ENCODE assay signal across 11 mouse cellular contexts in the genomic region with DNA sequence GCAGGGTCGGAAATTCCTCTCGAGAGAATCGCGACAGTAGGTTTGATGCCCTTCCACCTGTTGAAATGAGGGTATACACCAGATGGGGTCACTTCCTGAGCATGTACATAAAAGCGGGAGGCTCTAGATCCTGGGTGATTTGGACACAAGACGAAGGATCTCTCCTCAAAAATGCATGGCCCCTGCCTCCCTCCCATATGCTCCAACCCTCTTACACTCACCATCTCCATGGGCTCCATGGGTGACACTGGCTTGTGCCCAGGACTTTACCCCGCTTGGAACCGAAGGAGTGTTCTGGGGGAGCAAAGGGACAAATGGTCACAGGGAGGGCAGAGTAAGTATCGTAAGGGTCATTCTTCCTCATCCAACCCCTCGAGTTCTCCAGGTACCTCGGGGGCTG. TPM values are rescaled to one million over a fixed set of nuclear protein-coding genes. Genes with fewer than 3 reads are reported as not detected.
DNase-seq lines count a peak whose midpoint lies in the region; ATAC-seq and TF ChIP-seq lines count a peak whose summit lies in the region.
"Had no signal": no experiment of that assay in that cellular context is flagged by ENCODE, and none has a peak within 500 bp of the region (broad histone marks: within the 10 kb centered on the region; RNA-seq: fewer than 3 reads in every experiment).

No protein-coding gene starts in this region.

- TF ChIP-seq CTCF in lung, embryonic 14.5 days (IDR thresholded peaks at IDR 0.05; ENCODE audit: low read depth), result no peak

- H3K9me3 ChIP-seq in heart, embryonic 16.5 days (replicated peaks; ENCODE audit: control insufficient read depth, low read length), result no peaks in the 10 kb centered on the region
- no peaks in the 10 kb centered on the region for H3K9me3 ChIP-seq in heart, embryonic 10.5 days
- H3K9me3 ChIP-seq in lung, embryonic 14.5 days (ENCODE audit: low read depth, low read length), result no peaks in the 10 kb centered on the region
- H3K9me3 ChIP-seq in limb, embryonic 11.5 days (ENCODE audit: control insufficient read depth, low read length), result no peaks in the 10 kb centered on the region
- no peaks in the 10 kb centered on the region for H3K9me3 ChIP-seq in neural tube, embryonic 13.5 days
- H3K9me3 ChIP-seq: limb, embryonic 12.5 days had no signal

- peaks cover 23% of the 10 kb centered on the region for H3K4me1 ChIP-seq in heart, embryonic 16.5 days (ENCODE audit: control insufficient read depth, insufficient read depth, low read length)
- H3K4me1 ChIP-seq in heart, embryonic 10.5 days, result peaks cover 24% of the 10 kb centered on the region
- H3K4me1 ChIP-seq in lung, embryonic 14.5 days (ENCODE audit: insufficient read depth), result peaks cover 13% of the 10 kb centered on the region; the same call in 1 of the 2 replicates
- H3K4me1 ChIP-seq in limb, embryonic 11.5 days (ENCODE audit: control insufficient read depth, insufficient read depth, low read length), result peaks cover 11% of the 10 kb centered on the region; the same call in 1 of the 2 replicates
- peaks cover 35% of the 10 kb centered on the region for H3K4me1 ChIP-seq in neural tube, embryonic 13.5 days (replicated peaks)

- no peak for DNase-seq in heart, embryonic 10.5 days (ENCODE audit: low spot score)
- DNase-seq in lung, embryonic 14.5 days, result no peak
- DNase-seq in lung, postnatal 10 days, result no peak
- DNase-seq in limb, embryonic 11.5 days (ENCODE audit: low spot score), result no peak
- DNase-seq in T-cell, adult 2 months (ENCODE audit: low spot score), result no peak
- DNase-seq: right cerebral cortex, postnatal 25 days; thymus, postnatal 36 days had no signal

- no peak overlapping the region for H3K4me3 ChIP-seq in heart, embryonic 16.5 days (ENCODE audit: low read length)
- no peak overlapping the region for H3K4me3 ChIP-seq in heart, embryonic 10.5 days
- H3K4me3 ChIP-seq in lung, embryonic 14.5 days (ENCODE audit: low read depth, low read length), result no peak overlapping the region
- H3K4me3 ChIP-seq in limb, embryonic 11.5 days (ENCODE audit: low read depth, low read length), result peak overlapping the region; percentile 12; the same call in 1 of the 2 replicates
- H3K4me3 ChIP-seq in neural tube, embryonic 13.5 days, result peak overlapping the region; percentile 99; the same call in 1 of the 2 replicates

- ATAC-seq in heart, embryonic 16.5 days (replicated peaks; ENCODE audit: extremely low read depth, insufficient read depth, low FRiP score), result no peak
- ATAC-seq in lung, embryonic 14.5 days (ENCODE audit: insufficient read depth), result no peak
- ATAC-seq in limb, embryonic 11.5 days (ENCODE audit: insufficient number of reproducible peaks, low FRiP score, low TSS enrichment, low read depth), result no peak
- no peak for ATAC-seq in neural tube, embryonic 13.5 days (ENCODE audit: low read depth)

- H3K9ac ChIP-seq in heart, embryonic 16.5 days (ENCODE audit: low read length), result no peak overlapping the region
- no peak overlapping the region for H3K9ac ChIP-seq in lung, embryonic 14.5 days
- no peak overlapping the region for H3K9ac ChIP-seq in limb, embryonic 11.5 days (ENCODE audit: low read length)
- H3K9ac ChIP-seq in neural tube, embryonic 13.5 days, result peak overlapping the region; percentile 100; the same call in 1 of the 2 replicates

- no peak overlapping the region for H3K27ac ChIP-seq in heart, embryonic 16.5 days (ENCODE audit: low read length)
- H3K27ac ChIP-seq in heart, embryonic 10.5 days, result no peak overlapping the region
- H3K27ac ChIP-seq in lung, embryonic 14.5 days (ENCODE audit: low read depth), result no peak overlapping the region
- no peak overlapping the region for H3K27ac ChIP-seq in limb, embryonic 11.5 days (replicated peaks; ENCODE audit: low read depth, low read length)
- no peak overlapping the region for H3K27ac ChIP-seq in neural tube, embryonic 13.5 days (replicated peaks)
- H3K27ac ChIP-seq: macrophage had no signal

- no peaks in the 10 kb centered on the region for H3K27me3 ChIP-seq in heart, embryonic 16.5 days (ENCODE audit: control insufficient read depth, insufficient read depth, low read length)
- no peaks in the 10 kb centered on the region for H3K27me3 ChIP-seq in heart, embryonic 10.5 days (ENCODE audit: insufficient read depth, poor library complexity, severe bottlenecking)
- H3K27me3 ChIP-seq in lung, embryonic 14.5 days (ENCODE audit: insufficient read depth, low read length), result no peaks in the 10 kb centered on the region
- no peaks in the 10 kb centered on the region for H3K27me3 ChIP-seq in limb, embryonic 11.5 days (ENCODE audit: control insufficient read depth, insufficient read depth, low read length)
- H3K27me3 ChIP-seq in neural tube, embryonic 13.5 days, result no peaks in the 10 kb centered on the region
- H3K27me3 ChIP-seq: limb, embryonic 12.5 days had no signal

- H3K36me3 ChIP-seq in heart, embryonic 16.5 days (ENCODE audit: control insufficient read depth, insufficient read depth), result peaks cover 57% of the 10 kb centered on the region
- H3K36me3 ChIP-seq in heart, embryonic 10.5 days, result peaks cover 64% of the 10 kb centered on the region
- peaks cover 66% of the 10 kb centered on the region for H3K36me3 ChIP-seq in lung, embryonic 14.5 days (ENCODE audit: insufficient read depth)
- peaks cover 55% of the 10 kb centered on the region for H3K36me3 ChIP-seq in limb, embryonic 11.5 days (ENCODE audit: control insufficient read depth, insufficient read depth, low read length)
- peaks cover 61% of the 10 kb centered on the region for H3K36me3 ChIP-seq in neural tube, embryonic 13.5 days

- H3K4me2 ChIP-seq in heart, embryonic 16.5 days (ENCODE audit: low read depth, low read length), result 0 out of 2 replicates have a peak overlapping the region, but pooled peaks have one; percentile 4
- peak overlapping the region; percentile 99; the same call in 1 of the 2 replicates for H3K4me2 ChIP-seq in lung, embryonic 14.5 days
- 0 out of 2 replicates have a peak overlapping the region, but pooled peaks have one; percentile 20 for H3K4me2 ChIP-seq in limb, embryonic 11.5 days (ENCODE audit: low read depth, severe bottlenecking)
- H3K4me2 ChIP-seq in neural tube, embryonic 13.5 days, result peak overlapping the region; percentile 100; the same call in 1 of the 2 replicates

- WGBS in heart, embryonic 16.5 days, result 77% methylated on average over 11 of the region's 11 CpGs
- WGBS in heart, embryonic 10.5 days, result 89% methylated on average over 11 of the region's 11 CpGs
- WGBS in lung, embryonic 14.5 days, result 83% methylated on average over 11 of the region's 11 CpGs
- 89% methylated on average over 11 of the region's 11 CpGs for WGBS in limb, embryonic 11.5 days
- 73% methylated on average over 11 of the region's 11 CpGs for WGBS in neural tube, embryonic 13.5 days

RNA-seq across cellular contexts. Expression of gene Prrc2a, which starts 3.3 kb away (rescaled TPM):
- 103 and 113 TPM in 2 replicates for polyA plus RNA-seq in heart, embryonic 16.5 days (2015; fragmentation: Nextera tagmentation; extraction: Ambion mirVana)
- 137 and 161 TPM in 2 replicates for polyA plus RNA-seq in heart, embryonic 10.5 days (2016; fragmentation: Nextera tagmentation; extraction: Ambion mirVana)
- polyA plus RNA-seq in lung, embryonic 14.5 days (2014; fragmentation: Nextera tagmentation; extraction: Ambion mirVana), result 210 and 238 TPM in 2 replicates
- 215 and 234 TPM in 2 replicates for polyA plus RNA-seq in limb, embryonic 11.5 days (2014; fragmentation: Nextera tagmentation; extraction: Ambion mirVana)
- polyA plus RNA-seq in neural tube, embryonic 13.5 days (2015; fragmentation: Nextera tagmentation; extraction: Ambion mirVana), result 178 and 185 TPM in 2 replicates

RNA-seq across cellular contexts. Expression of gene Aif1, which starts 14.4 kb away (rescaled TPM):
- polyA plus RNA-seq in heart, embryonic 16.5 days (2015; fragmentation: Nextera tagmentation; extraction: Ambion mirVana), result 6.0 and 10.9 TPM in 2 replicates
- polyA plus RNA-seq in heart, embryonic 10.5 days (2016; fragmentation: Nextera tagmentation; extraction: Ambion mirVana), result 0.85 and 2.1 TPM in 2 replicates
- 6.0 and 11.9 TPM in 2 replicates for polyA plus RNA-seq in lung, embryonic 14.5 days (2014; fragmentation: Nextera tagmentation; extraction: Ambion mirVana)
- 3.4 and 3.9 TPM in 2 replicates for polyA plus RNA-seq in limb, embryonic 11.5 days (2014; fragmentation: Nextera tagmentation; extraction: Ambion mirVana)
- polyA plus RNA-seq in neural tube, embryonic 13.5 days (2015; fragmentation: Nextera tagmentation; extraction: Ambion mirVana), result 11.4 and 12.7 TPM in 2 replicates

RNA-seq across cellular contexts. Expression of gene Bag6, which starts 26.4 kb away (rescaled TPM):
- polyA plus RNA-seq in heart, embryonic 16.5 days (2015; fragmentation: Nextera tagmentation; extraction: Ambion mirVana), result 37.5 and 40.5 TPM in 2 replicates
- 51.4 and 65.5 TPM in 2 replicates for polyA plus RNA-seq in heart, embryonic 10.5 days (2016; fragmentation: Nextera tagmentation; extraction: Ambion mirVana)
- polyA plus RNA-seq in lung, embryonic 14.5 days (2014; fragmentation: Nextera tagmentation; extraction: Ambion mirVana), result 65.9 and 69.1 TPM in 2 replicates
- 103 and 104 TPM in 2 replicates for polyA plus RNA-seq in limb, embryonic 11.5 days (2014; fragmentation: Nextera tagmentation; extraction: Ambion mirVana)
- 67.1 and 75.0 TPM in 2 replicates for polyA plus RNA-seq in neural tube, embryonic 13.5 days (2015; fragmentation: Nextera tagmentation; extraction: Ambion mirVana)

RNA-seq across cellular contexts. Expression of gene Lst1, which starts 26.8 kb away (rescaled TPM):
- polyA plus RNA-seq in heart, embryonic 16.5 days (2015; fragmentation: Nextera tagmentation; extraction: Ambion mirVana), result 7.9 and 8.2 TPM in 2 replicates
- 1.5 and 2.2 TPM in 2 replicates for polyA plus RNA-seq in heart, embryonic 10.5 days (2016; fragmentation: Nextera tagmentation; extraction: Ambion mirVana)
- polyA plus RNA-seq in lung, embryonic 14.5 days (2014; fragmentation: Nextera tagmentation; extraction: Ambion mirVana), result 11.6 and 14.1 TPM in 2 replicates
- 4.0 and 4.7 TPM in 2 replicates for polyA plus RNA-seq in limb, embryonic 11.5 days (2014; fragmentation: Nextera tagmentation; extraction: Ambion mirVana)
- 7.8 and 8.9 TPM in 2 replicates for polyA plus RNA-seq in neural tube, embryonic 13.5 days (2015; fragmentation: Nextera tagmentation; extraction: Ambion mirVana)

RNA-seq across cellular contexts. Expression of gene Apom, which starts 29.6 kb away (rescaled TPM):
- polyA plus RNA-seq in heart, embryonic 16.5 days (2015; fragmentation: Nextera tagmentation; extraction: Ambion mirVana), result 0.60 and 0.89 TPM in 2 replicates
- polyA plus RNA-seq in heart, embryonic 10.5 days (2016; fragmentation: Nextera tagmentation; extraction: Ambion mirVana), result 3.0 and 72.5 TPM in 2 replicates
- 0.31 and 0.67 TPM in 2 replicates for polyA plus RNA-seq in lung, embryonic 14.5 days (2014; fragmentation: Nextera tagmentation; extraction: Ambion mirVana)
- polyA plus RNA-seq in limb, embryonic 11.5 days (2014; fragmentation: Nextera tagmentation; extraction: Ambion mirVana), result 0.44 and 1.5 TPM in 2 replicates
- 0.61 and 0.77 TPM in 2 replicates for polyA plus RNA-seq in neural tube, embryonic 13.5 days (2015; fragmentation: Nextera tagmentation; extraction: Ambion mirVana)
- polyA plus RNA-seq: macrophage had no signal

Comparison
In these comparisons a context has a peak if more than half of its experiments do, and no peak if none do; other contexts are left out.
1. H3K4me2 ChIP-seq: peak in every context shown above with its lines; median percentile 100 in neural tube, embryonic 13.5 days; 99 in lung, embryonic 14.5 days; 20 in limb, embryonic 11.5 days; 4 in heart, embryonic 16.5 days.
2. H3K4me3 ChIP-seq: peak in limb, embryonic 11.5 days (single experiment) and neural tube, embryonic 13.5 days (single experiment); none in heart, embryonic 16.5 days (single experiment), heart, embryonic 10.5 days (single experiment) and lung, embryonic 14.5 days (single experiment).